Mouse (Mus musculus) hindbrain, embryonic 16.5 days (tissue): ENCODE data around the gene Mrpl2. TPM values are rescaled to one million over a fixed set of nuclear protein-coding genes. Genes with fewer than 3 reads are reported as not detected.

Experiments
- ATAC-seq: fragments of 200-750 bp; cut with Nextera tagmentation; 2 replicates; pipeline ENCODE4 v1.8.0; 2017; ENCODE audit warnings: moderate TSS enrichment, moderate library complexity
- H3K27ac ChIP-seq: fragments of 300-500 bp; sonication (generic); 2 replicates; pipeline ENCODE4 v1.5.1; 2014; ENCODE audit warnings: low read depth, mild to moderate bottlenecking, control low read depth, low read length, moderate library complexity
- H3K27me3 ChIP-seq: fragments of 300-500 bp; sonication (generic); replicated peaks from 2 replicates; pipeline ENCODE4 v1.6.1; 2014; ENCODE audit warnings: low read length; ENCODE audit not compliant: control insufficient read depth, insufficient read depth
- H3K36me3 ChIP-seq: fragments of 300-500 bp; sonication (generic); 2 replicates; pipeline ENCODE4 v1.6.1; 2014; ENCODE audit warnings: mild to moderate bottlenecking, low read length, moderate library complexity, mixed read lengths; ENCODE audit not compliant: control insufficient read depth, insufficient read depth
- H3K4me1 ChIP-seq: fragments of 300-500 bp; sonication (generic); 2 replicates; pipeline ENCODE4 v1.6.1; 2014; ENCODE audit warnings: low read depth, low read length; ENCODE audit not compliant: control insufficient read depth, insufficient read depth
- H3K4me2 ChIP-seq: fragments of 300-500 bp; sonication (generic); 2 replicates; pipeline ENCODE4 v1.6.1; 2014; ENCODE audit warnings: mild to moderate bottlenecking, low read length, control low read depth, moderate library complexity
- H3K4me3 ChIP-seq: fragments of 300-500 bp; sonication (generic); 2 replicates; pipeline ENCODE4 v1.5.1; 2014; ENCODE audit warnings: mild to moderate bottlenecking, low read length, control low read depth, moderate library complexity
- H3K9ac ChIP-seq: fragments of 300-500 bp; sonication (generic); 2 replicates; pipeline ENCODE4 v1.6.1; 2014; ENCODE audit warnings: low read depth, mild to moderate bottlenecking, control low read depth, low read length, moderate library complexity
- H3K9me3 ChIP-seq: fragments of 300-500 bp; sonication (generic); 2 replicates; pipeline ENCODE4 v1.6.1; 2014; ENCODE audit warnings: mild to moderate bottlenecking, low read length, moderate library complexity; ENCODE audit not compliant: control insufficient read depth
- WGBS: fragments of 180-500 bp; shearing (Covaris S2); extraction: QIAGEN DNeasy Blood & Tissue Kit; methylation state at CpG from one replicate; pipeline ENCODE4 v1.1.7; 2014; 5-methylcytosine and 5-hydroxymethylcytosine counted together
- polyA plus RNA-seq: library from polyadenylated mRNA; unstranded; fragments of >200 nt; fragmentation: Nextera tagmentation; extraction: Ambion mirVana; gene quantifications from 2 replicates; pipeline ENCODE4 v1.2.1, GENCODE M21; 2015

Gene Mrpl2
- polyA plus RNA-seq, 1 experiment from 2014 or later, result 73.7 TPM

- no peak overlapping the region for H3K9ac ChIP-seq
- H3K27me3 ChIP-seq, result no peaks in the 10 kb centered on the region
- peaks cover 39% of the 10 kb centered on the region for H3K4me1 ChIP-seq
- ATAC-seq, result no peak
- no peak overlapping the region for H3K4me3 ChIP-seq
- H3K27ac ChIP-seq, result no peak overlapping the region
- 82% methylated on average over 11 of the region's 11 CpGs for WGBS
- H3K4me2 ChIP-seq, result no peak overlapping the region
- no peaks in the 10 kb centered on the region for H3K9me3 ChIP-seq
- H3K36me3 ChIP-seq, result no peaks in the 10 kb centered on the region
Observed at GRCm38 (mm10) chr17:46622269-46622668, 23.8 kb upstream of the Mrpl2 start.

DNA sequence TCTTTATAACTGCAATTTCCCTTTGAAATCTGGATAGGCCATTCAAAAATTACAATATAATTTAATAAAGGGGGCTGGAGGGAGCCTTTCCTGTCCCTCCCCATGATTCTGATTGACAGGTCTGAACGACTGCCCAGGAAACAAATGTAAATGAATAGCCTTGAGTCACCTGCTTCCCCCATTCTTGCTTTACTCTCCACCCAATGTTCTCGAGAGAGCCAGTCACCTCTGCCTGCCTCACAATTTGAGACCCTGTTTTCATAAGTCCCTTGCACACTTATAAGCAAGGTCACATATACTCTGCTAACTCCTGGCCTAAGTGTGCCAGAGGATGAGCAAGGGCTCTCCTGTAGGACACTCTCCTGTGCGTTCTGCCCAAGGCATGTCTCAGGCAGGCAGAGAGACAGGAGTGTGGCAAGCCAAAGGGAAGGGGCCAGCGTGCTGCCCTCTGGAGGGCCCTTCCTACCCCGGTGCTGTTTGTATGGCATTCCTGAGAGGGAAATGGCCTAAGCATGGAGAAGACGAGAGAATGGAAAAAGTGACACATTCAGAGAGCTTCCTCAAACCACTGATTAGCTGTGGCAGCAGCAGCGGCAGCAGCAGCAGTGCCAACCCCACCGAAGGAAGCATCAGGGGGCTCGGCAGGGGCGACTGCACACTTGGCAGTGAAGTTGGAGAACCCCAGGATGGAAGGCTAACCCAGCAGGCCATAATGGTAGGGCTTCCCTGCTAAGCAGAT, 22.0 kb upstream of the Mrpl2 start:
- H3K36me3 ChIP-seq, result no peaks in the 10 kb centered on the region
- ATAC-seq, result no peak
- WGBS, result 29% methylated on average over 10 of the region's 10 CpGs
- H3K4me1 ChIP-seq, result peaks cover 37% of the 10 kb centered on the region
- no peak overlapping the region for H3K27ac ChIP-seq
- no peaks in the 10 kb centered on the region for H3K27me3 ChIP-seq
- no peaks in the 10 kb centered on the region for H3K9me3 ChIP-seq
- H3K4me3 ChIP-seq, result no peak overlapping the region
- no peak overlapping the region; the same call in 1 of the 2 replicates for H3K4me2 ChIP-seq
- peak overlapping the region; percentile 11; the same call in 1 of the 2 replicates for H3K9ac ChIP-seq

DNA sequence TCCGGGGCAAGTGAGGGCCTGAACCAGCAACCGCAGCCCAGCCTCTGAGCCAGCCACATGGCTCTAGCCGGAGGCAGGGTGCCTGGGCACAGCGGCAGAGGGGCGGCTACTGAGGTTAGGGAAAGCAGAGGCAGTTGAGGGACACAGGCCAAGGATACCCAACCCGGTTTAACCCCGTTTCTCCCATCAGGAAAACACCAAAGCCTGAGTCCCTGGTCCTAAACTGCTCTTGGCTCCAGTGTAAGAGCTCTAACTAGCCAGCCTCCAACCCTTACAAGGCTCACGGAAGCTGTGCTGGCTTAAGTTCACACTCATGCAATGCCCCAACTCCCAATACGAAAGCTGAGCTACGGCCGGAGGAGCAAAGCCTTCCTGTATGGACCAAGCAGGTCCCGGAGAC, 21.4 kb upstream of the Mrpl2 start:
- H3K4me3 ChIP-seq, result no peak overlapping the region
- H3K27me3 ChIP-seq, result no peaks in the 10 kb centered on the region
- H3K9ac ChIP-seq, result peak overlapping the region; percentile 11; the same call in 1 of the 2 replicates
- ATAC-seq, result no peak
- H3K36me3 ChIP-seq, result no peaks in the 10 kb centered on the region
- no peaks in the 10 kb centered on the region for H3K9me3 ChIP-seq
- no peak overlapping the region for H3K27ac ChIP-seq
- 65% methylated on average over 12 of the region's 12 CpGs for WGBS
- peaks cover 31% of the 10 kb centered on the region for H3K4me1 ChIP-seq
- no peak overlapping the region; the same call in 1 of the 2 replicates for H3K4me2 ChIP-seq

GRCm38 (mm10) chr17:46627409-46627808, 18.6 kb upstream of the Mrpl2 start:
- H3K9me3 ChIP-seq, result no peaks in the 10 kb centered on the region
- 55% methylated on average over 6 of the region's 6 CpGs for WGBS
- H3K4me2 ChIP-seq, result peak overlapping the region; percentile 85
- peaks cover 4% of the 10 kb centered on the region; the same call in 1 of the 2 replicates for H3K36me3 ChIP-seq
- H3K9ac ChIP-seq, result no peak overlapping the region
- no peak for ATAC-seq
- peaks cover 24% of the 10 kb centered on the region for H3K4me1 ChIP-seq
- H3K4me3 ChIP-seq, result peak overlapping the region; percentile 92
- no peak overlapping the region for H3K27ac ChIP-seq
- H3K27me3 ChIP-seq, result no peaks in the 10 kb centered on the region

GRCm38 (mm10) chr17:46628471-46628790, 17.6 kb upstream of the Mrpl2 start:
- under 1% methylated on average over 13 of the region's 13 CpGs for WGBS
- Histone ChIP-seq H3K27ac (peak overlapping the region; percentile 90; the same call in 1 of the 2 replicates), H3K4me1 (peaks cover 24% of the 10 kb centered on the region), H3K36me3 (peaks cover 4% of the 10 kb centered on the region; the same call in 1 of the 2 replicates), H3K27me3 (no peaks in the 10 kb centered on the region), H3K4me2 (peak overlapping the region; percentile 85), H3K4me3 (peak overlapping the region; percentile 92), H3K9me3 (no peaks in the 10 kb centered on the region), H3K9ac (peak overlapping the region; percentile 97)
- peak; percentile 6; the same call in 1 of the 2 replicates for ATAC-seq

DNA sequence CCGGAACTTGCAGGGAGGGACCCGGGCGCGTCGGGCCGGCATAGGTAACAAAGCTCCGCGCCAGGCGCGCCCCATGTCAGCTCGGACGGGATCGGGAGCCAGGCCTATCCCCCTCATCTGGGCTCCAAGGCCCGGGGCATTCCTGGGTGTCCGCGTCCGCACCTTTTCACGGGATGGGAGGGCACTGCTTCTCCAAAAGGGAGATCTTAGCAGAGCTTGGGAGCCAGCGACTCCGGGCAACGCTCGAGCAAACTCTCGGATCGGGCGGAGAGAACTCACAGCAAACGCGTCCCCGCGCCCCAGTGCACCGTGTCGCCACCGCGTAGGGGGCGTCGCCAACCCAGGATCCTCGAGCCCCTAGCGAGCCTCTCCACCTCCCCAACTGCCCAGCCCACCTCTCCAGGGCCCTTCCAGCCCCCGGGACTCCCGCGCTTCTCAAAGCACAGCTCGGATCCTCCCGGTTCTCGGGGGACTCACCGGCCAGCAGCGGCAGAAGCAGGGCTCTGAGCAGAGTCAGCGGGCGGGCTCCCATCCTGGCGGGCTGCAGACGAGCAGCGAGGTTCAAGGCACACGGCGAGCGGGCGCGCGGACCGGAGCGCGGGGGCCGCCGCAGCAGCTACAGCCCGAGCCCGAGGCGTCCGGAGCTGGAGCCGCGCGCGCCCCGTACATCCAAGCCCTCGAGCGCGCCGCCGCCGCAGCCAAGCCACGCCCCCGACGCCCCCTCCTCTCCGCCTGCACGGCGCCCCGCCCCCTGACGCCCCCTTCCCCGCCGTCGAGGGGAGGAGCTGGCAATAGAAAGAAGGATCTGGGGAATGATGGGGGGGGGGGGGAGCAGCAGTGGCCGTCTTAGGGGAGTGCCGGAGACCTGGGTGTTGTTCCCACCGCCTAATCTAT, 17.0 kb upstream of the Mrpl2 start, which contains the start of gene Ptk7:
Ptk7 (minus strand) TSS at position 714 of the 894 bp plus-strand sequence.
- ATAC-seq, result peak; percentile 84
- H3K27ac ChIP-seq, result peak within 1 kb of the TSS; percentile 90
- H3K4me1 ChIP-seq, result peaks cover 20% of the 10 kb centered on the region
- H3K9ac ChIP-seq, result peak within 1 kb of the TSS; percentile 97
- no peaks in the 10 kb centered on the region for H3K9me3 ChIP-seq
- peak within 1 kb of the TSS; percentile 92 for H3K4me3 ChIP-seq
- peaks cover 4% of the 10 kb centered on the region; the same call in 1 of the 2 replicates for H3K36me3 ChIP-seq
- WGBS, result under 1% methylated on average over 65 of the region's 90 CpGs
- peak within 1 kb of the TSS; percentile 85 for H3K4me2 ChIP-seq
- no peaks in the 10 kb centered on the region for H3K27me3 ChIP-seq

DNA sequence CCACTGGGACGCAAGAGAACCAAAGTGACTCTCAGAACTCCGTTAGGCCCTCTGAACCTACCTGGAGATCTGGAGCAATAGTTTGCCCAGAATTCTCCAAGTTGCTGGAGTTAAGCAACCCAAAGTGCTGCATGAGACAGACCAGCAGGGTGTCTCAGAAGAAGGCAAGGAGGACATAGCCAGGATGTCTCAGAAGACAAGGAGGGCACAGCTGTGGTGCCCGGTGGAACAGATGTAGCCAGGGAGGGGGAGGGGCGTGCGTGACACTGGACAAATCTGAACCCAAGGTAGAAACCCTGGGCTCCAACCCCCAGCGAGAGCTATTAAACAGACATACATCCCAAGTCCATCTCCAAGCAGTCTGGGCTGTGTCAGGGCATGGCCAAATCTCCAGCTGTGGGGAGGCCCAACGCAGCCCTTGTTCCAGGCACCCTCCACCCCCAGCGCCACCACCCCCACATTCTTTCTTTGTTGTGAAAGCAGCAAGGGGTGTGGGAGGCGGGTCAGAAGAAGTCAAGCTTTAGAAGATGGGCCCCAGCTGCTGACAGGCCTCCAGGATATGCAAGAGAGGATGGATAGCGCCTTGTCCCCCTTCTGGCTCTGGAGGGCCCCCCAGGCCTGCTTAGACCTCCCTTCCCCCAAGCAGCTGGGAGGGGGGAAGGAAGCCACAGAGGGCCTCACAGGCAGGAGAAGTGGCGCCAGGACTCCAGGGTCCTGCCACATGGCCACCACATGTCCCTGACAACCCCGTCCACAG, 16.2 kb upstream of the Mrpl2 start:
- Histone ChIP-seq H3K9ac (peak overlapping the region; percentile 50), H3K4me1 (peaks cover 19% of the 10 kb centered on the region), H3K9me3 (no peaks in the 10 kb centered on the region), H3K27me3 (no peaks in the 10 kb centered on the region), H3K4me3 (peak overlapping the region; percentile 92), H3K27ac (peak overlapping the region; percentile 90), H3K36me3 (peaks cover 4% of the 10 kb centered on the region; the same call in 1 of the 2 replicates), H3K4me2 (peak overlapping the region; percentile 85)
- peak; percentile 63 for ATAC-seq
- WGBS, result 8% methylated on average over 12 of the region's 12 CpGs

DNA sequence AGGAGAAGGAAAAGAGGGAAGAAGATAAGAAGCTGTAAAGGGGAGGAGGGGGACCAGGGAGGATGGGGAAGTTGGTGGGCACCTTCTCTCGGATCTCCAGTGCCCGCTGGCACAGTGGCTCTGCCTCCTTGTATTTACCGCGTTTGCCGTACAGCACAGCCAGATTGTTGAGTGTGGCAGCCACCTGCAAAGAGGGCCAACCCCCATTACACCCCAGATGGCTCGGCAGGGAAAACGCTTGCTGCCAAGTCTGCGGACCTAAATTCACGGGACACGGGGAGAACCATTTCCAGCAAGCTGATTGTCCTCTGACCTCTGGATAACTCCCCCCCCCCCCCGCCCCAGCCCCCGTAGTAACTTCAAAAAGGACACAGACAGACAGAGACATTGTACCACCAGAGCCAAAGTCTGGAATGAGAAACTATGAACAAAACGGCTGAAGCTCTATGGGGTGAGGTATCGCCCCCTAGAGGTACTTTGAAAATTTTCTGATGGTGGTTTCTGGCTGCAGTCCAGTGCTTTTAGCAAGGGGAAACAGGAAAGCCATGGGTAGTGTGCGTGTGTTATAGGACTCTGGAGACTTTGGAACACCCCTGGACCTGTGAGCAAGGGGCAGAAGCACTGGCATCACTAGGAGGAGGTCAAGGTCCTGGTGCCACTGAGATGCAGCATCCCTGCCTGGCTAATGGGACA, 9.1 kb upstream of the Mrpl2 start:
- 10% methylated on average over 15 of the region's 15 CpGs for WGBS
- no peaks in the 10 kb centered on the region; the same call in 1 of the 2 replicates for H3K4me1 ChIP-seq
- H3K36me3 ChIP-seq, result peaks cover 15% of the 10 kb centered on the region
- peak overlapping the region; percentile 36 for H3K4me2 ChIP-seq
- peak; percentile 64; the same call in 1 of the 2 replicates for ATAC-seq
- H3K9ac ChIP-seq, result peak overlapping the region; percentile 32; the same call in 1 of the 2 replicates
- H3K4me3 ChIP-seq, result no peak overlapping the region
- no peaks in the 10 kb centered on the region for H3K27me3 ChIP-seq
- H3K9me3 ChIP-seq, result no peaks in the 10 kb centered on the region
- H3K27ac ChIP-seq, result no peak overlapping the region
